Comparison of ENCODE assay signal across 8 mouse cellular contexts in the genomic region with DNA sequence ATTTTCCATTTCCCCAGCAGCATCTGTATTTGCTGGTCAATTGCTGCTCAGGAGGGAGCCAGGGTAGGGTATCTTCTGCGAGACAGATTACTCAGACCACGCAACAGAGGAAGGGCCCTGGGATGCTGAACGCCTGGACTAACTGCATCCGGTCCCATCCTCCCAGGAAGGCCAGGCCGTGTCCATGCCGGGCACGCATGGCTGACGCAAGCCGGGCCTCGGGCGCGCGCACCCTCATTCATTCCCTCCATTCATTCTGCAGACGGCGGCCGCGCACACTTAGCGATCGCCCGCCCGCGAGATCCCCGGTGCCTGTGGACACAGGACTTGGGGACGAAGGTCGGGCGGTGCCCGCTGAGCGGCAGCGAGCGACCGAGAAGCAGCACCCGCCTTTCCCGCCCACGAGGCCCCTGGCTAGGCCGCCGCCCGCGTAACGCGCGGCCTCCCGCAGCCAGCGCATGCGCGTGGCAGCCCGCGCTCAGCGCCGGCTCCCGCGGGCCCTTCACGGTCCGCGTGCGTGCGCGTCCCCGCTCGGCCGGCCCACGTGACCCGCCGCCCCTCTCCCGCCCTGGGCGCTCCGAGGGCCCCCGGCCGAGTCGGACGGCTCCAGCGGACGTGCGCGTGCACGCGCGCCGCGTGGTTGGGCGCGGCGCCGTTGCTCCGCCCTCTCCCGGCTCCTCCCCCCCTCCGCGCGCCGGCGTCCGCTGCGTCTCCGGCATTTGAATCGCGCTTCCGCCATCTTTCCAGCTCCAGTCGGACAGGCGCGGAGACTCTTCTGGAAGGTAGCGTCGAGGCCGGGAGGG. TPM values are rescaled to one million over a fixed set of nuclear protein-coding genes. Genes with fewer than 3 reads are reported as not detected.
DNase-seq lines count a peak whose midpoint lies in the region; ATAC-seq lines count a peak whose summit lies in the region.

Gene Ran, plus strand, starts transcription at position 573 of the 803 bp plus-strand sequence.

- peaks cover 2% of the 10 kb centered on the region; the same call in 1 of the 2 replicates for H3K4me1 ChIP-seq in forebrain, embryonic 11.5 days (replicated peaks; ENCODE audit: control insufficient read depth, insufficient read depth, low read length)
- H3K4me1 ChIP-seq in heart, embryonic 16.5 days (ENCODE audit: control insufficient read depth, insufficient read depth, low read length), result peaks cover 14% of the 10 kb centered on the region
- H3K4me1 ChIP-seq in liver, embryonic 15.5 days (replicated peaks), result peaks cover 29% of the 10 kb centered on the region
- peaks cover 16% of the 10 kb centered on the region for H3K4me1 ChIP-seq in neural tube, embryonic 12.5 days

- H3K27me3 ChIP-seq in forebrain, embryonic 11.5 days (ENCODE audit: control insufficient read depth, insufficient read depth, low read length), result no peaks in the 10 kb centered on the region
- no peaks in the 10 kb centered on the region for H3K27me3 ChIP-seq in heart, embryonic 16.5 days (ENCODE audit: control insufficient read depth, insufficient read depth, low read length)
- no peaks in the 10 kb centered on the region for H3K27me3 ChIP-seq in liver, embryonic 15.5 days
- no peaks in the 10 kb centered on the region for H3K27me3 ChIP-seq in neural tube, embryonic 12.5 days (replicated peaks)

- ATAC-seq in forebrain, embryonic 11.5 days (replicated peaks; ENCODE audit: low FRiP score), result peak; percentile 92
- ATAC-seq in heart, embryonic 16.5 days (replicated peaks; ENCODE audit: extremely low read depth, insufficient read depth, low FRiP score), result peak; percentile 94
- ATAC-seq in liver, embryonic 15.5 days (ENCODE audit: insufficient read depth), result peak; percentile 95
- peak; percentile 91 for ATAC-seq in neural tube, embryonic 12.5 days (ENCODE audit: low FRiP score, low read depth)

- peak within 1 kb of the TSS; percentile 93 for H3K4me3 ChIP-seq in forebrain, embryonic 11.5 days (ENCODE audit: low read depth, low read length)
- peak within 1 kb of the TSS; percentile 77 for H3K4me3 ChIP-seq in heart, embryonic 16.5 days (ENCODE audit: low read length)
- H3K4me3 ChIP-seq in liver, embryonic 15.5 days (replicated peaks), result peak within 1 kb of the TSS; percentile 99
- peak within 1 kb of the TSS; percentile 86 for H3K4me3 ChIP-seq in neural tube, embryonic 12.5 days

- peak within 1 kb of the TSS; percentile 97 for H3K27ac ChIP-seq in forebrain, embryonic 11.5 days (ENCODE audit: low read depth, low read length)
- peak within 1 kb of the TSS; percentile 97 for H3K27ac ChIP-seq in heart, embryonic 16.5 days (ENCODE audit: low read length)
- peak within 1 kb of the TSS; percentile 96 for H3K27ac ChIP-seq in liver, embryonic 15.5 days (replicated peaks)
- peak within 1 kb of the TSS; percentile 93 for H3K27ac ChIP-seq in neural tube, embryonic 12.5 days

- WGBS in forebrain, embryonic 11.5 days, result under 1% methylated on average over 97 of the region's 102 CpGs
- WGBS in heart, embryonic 16.5 days, result under 1% methylated on average over 73 of the region's 102 CpGs
- under 1% methylated on average over 97 of the region's 102 CpGs for WGBS in liver, embryonic 15.5 days (ENCODE audit: insufficient replicate concordance)
- WGBS in neural tube, embryonic 12.5 days, result under 1% methylated on average over 100 of the region's 102 CpGs

- no peaks in the 10 kb centered on the region for H3K9me3 ChIP-seq in forebrain, embryonic 11.5 days (ENCODE audit: control insufficient read depth, low read length)
- H3K9me3 ChIP-seq in heart, embryonic 16.5 days (replicated peaks; ENCODE audit: control insufficient read depth, low read length), result no peaks in the 10 kb centered on the region
- H3K9me3 ChIP-seq in liver, embryonic 15.5 days (replicated peaks), result no peaks in the 10 kb centered on the region
- no peaks in the 10 kb centered on the region for H3K9me3 ChIP-seq in neural tube, embryonic 12.5 days

- peak; percentile 91 to 93 for DNase-seq in CD8-positive naive resting alpha-beta T cell, adult 2 months (ENCODE audit: low read depth in 2 of 2, low spot score in 2 of 2)
- peak; percentile 82 for DNase-seq in c-Kit-positive CD71-negative TER-119-negative erythroid progenitor cells, embryonic 14.5 days (ENCODE audit: low read depth)
- peak; percentile 98 for DNase-seq in forebrain, embryonic 11.5 days (ENCODE audit: low spot score)
- peak; percentile 93 to 96 for DNase-seq in kidney, postnatal 36 days
- DNase-seq in telencephalon, adult 2 months (ENCODE audit: low read depth, low spot score), result peak; percentile 86

- no peaks in the 10 kb centered on the region; the same call in 1 of the 2 replicates for H3K36me3 ChIP-seq in forebrain, embryonic 11.5 days (ENCODE audit: control insufficient read depth, insufficient read depth, low read length)
- peaks cover 7% of the 10 kb centered on the region; the same call in 1 of the 2 replicates for H3K36me3 ChIP-seq in heart, embryonic 16.5 days (ENCODE audit: control insufficient read depth, insufficient read depth)
- peaks cover 33% of the 10 kb centered on the region for H3K36me3 ChIP-seq in liver, embryonic 15.5 days (replicated peaks)
- H3K36me3 ChIP-seq in neural tube, embryonic 12.5 days, result peaks cover 14% of the 10 kb centered on the region

- H3K4me2 ChIP-seq in forebrain, embryonic 11.5 days (ENCODE audit: low read depth, low read length, severe bottlenecking), result peak within 1 kb of the TSS; percentile 81
- H3K4me2 ChIP-seq in heart, embryonic 16.5 days (ENCODE audit: low read depth, low read length), result peak within 1 kb of the TSS; percentile 93
- H3K4me2 ChIP-seq in liver, embryonic 15.5 days, result peak within 1 kb of the TSS; percentile 88
- H3K4me2 ChIP-seq in neural tube, embryonic 12.5 days (replicated peaks), result peak within 1 kb of the TSS; percentile 74

- H3K9ac ChIP-seq in forebrain, embryonic 11.5 days (ENCODE audit: low read length), result peak within 1 kb of the TSS; percentile 99
- H3K9ac ChIP-seq in heart, embryonic 16.5 days (ENCODE audit: low read length), result peak within 1 kb of the TSS; percentile 93
- H3K9ac ChIP-seq in liver, embryonic 15.5 days, result peak within 1 kb of the TSS; percentile 96
- H3K9ac ChIP-seq in neural tube, embryonic 12.5 days, result peak within 1 kb of the TSS; percentile 91

RNA-seq across cellular contexts. Expression of gene Ran, which starts in this region (rescaled TPM):
- 917 and 946 TPM in 2 replicates for polyA plus RNA-seq in forebrain, embryonic 11.5 days (2014; fragmentation: Nextera tagmentation; extraction: Ambion mirVana)
- 327 and 358 TPM in 2 replicates for polyA plus RNA-seq in heart, embryonic 16.5 days (2015; fragmentation: Nextera tagmentation; extraction: Ambion mirVana)
- 371 and 412 TPM in 2 replicates for polyA plus RNA-seq in liver, embryonic 15.5 days (2015; fragmentation: Nextera tagmentation; extraction: Ambion mirVana)
- 578 and 608 TPM in 2 replicates for polyA plus RNA-seq in neural tube, embryonic 12.5 days (2016; fragmentation: Nextera tagmentation; extraction: Ambion mirVana)

Comparison
In these comparisons a context has a peak if more than half of its experiments do, and no peak if none do; other contexts are left out.
1. Peak in every context shown above with its lines: DNase-seq, ATAC-seq, H3K4me3 ChIP-seq and H3K27ac ChIP-seq.